Comparison of ENCODE assay signal across 7 mouse cellular contexts in genomic region chr7:97480821-97481339, GRCm38 (mm10). TPM values are rescaled to one million over a fixed set of nuclear protein-coding genes. Genes with fewer than 3 reads are reported as not detected.
DNase-seq lines count a peak whose midpoint lies in the region; ATAC-seq and TF ChIP-seq lines count a peak whose summit lies in the region.

Gene Ints4, plus strand, starts transcription at chr7:97480956.

- no peaks in the 10 kb centered on the region for H3K9me3 ChIP-seq in embryonic facial prominence, embryonic 10.5 days
- H3K9me3 ChIP-seq in intestine, postnatal 0 days (ENCODE audit: control insufficient read depth), result no peaks in the 10 kb centered on the region
- no peaks in the 10 kb centered on the region for H3K9me3 ChIP-seq in midbrain, embryonic 12.5 days

- peak; percentile 99 for ATAC-seq in intestine, postnatal 0 days
- ATAC-seq in midbrain, embryonic 12.5 days (ENCODE audit: low FRiP score, low read depth), result peak; percentile 100

- H3K9ac ChIP-seq in intestine, postnatal 0 days (ENCODE audit: low read depth, low read length), result peak within 1 kb of the TSS; percentile 45; the same call in 1 of the 2 replicates
- peak within 1 kb of the TSS; percentile 66 for H3K9ac ChIP-seq in midbrain, embryonic 12.5 days (replicated peaks)

- peaks cover 13% of the 10 kb centered on the region for H3K36me3 ChIP-seq in embryonic facial prominence, embryonic 10.5 days (replicated peaks)
- H3K36me3 ChIP-seq in intestine, postnatal 0 days (ENCODE audit: control insufficient read depth, insufficient read depth), result peaks cover 11% of the 10 kb centered on the region
- peaks cover 13% of the 10 kb centered on the region for H3K36me3 ChIP-seq in midbrain, embryonic 12.5 days
- H3K36me3 ChIP-seq in small intestine, adult 2 months (ENCODE audit: control insufficient read depth, insufficient read depth, low read length), result peaks cover 9% of the 10 kb centered on the region

- peak within 1 kb of the TSS; percentile 77 for H3K4me3 ChIP-seq in embryonic facial prominence, embryonic 10.5 days
- H3K4me3 ChIP-seq in intestine, postnatal 0 days (ENCODE audit: low read depth, low read length), result peak within 1 kb of the TSS; percentile 63
- H3K4me3 ChIP-seq in midbrain, embryonic 12.5 days, result peak within 1 kb of the TSS; percentile 82
- peak within 1 kb of the TSS; percentile 70 for H3K4me3 ChIP-seq in small intestine, adult 2 months (ENCODE audit: low read depth, low read length)

- H3K27ac ChIP-seq in embryonic facial prominence, embryonic 10.5 days (replicated peaks), result peak within 1 kb of the TSS; percentile 83
- peak within 1 kb of the TSS; percentile 74 for H3K27ac ChIP-seq in intestine, postnatal 0 days (ENCODE audit: low read depth, low read length)
- peak within 1 kb of the TSS; percentile 69 for H3K27ac ChIP-seq in midbrain, embryonic 12.5 days (replicated peaks)
- H3K27ac ChIP-seq in small intestine, adult 2 months (ENCODE audit: insufficient read depth, low read depth, low read length), result peak within 1 kb of the TSS; percentile 27

- TF ChIP-seq CTCF in intestine, postnatal 0 days (IDR thresholded peaks at IDR 0.05; ENCODE audit: low read depth), result peak; percentile 68
- TF ChIP-seq CTCF in small intestine, adult 2 months (IDR thresholded peaks at IDR 0.05; ENCODE audit: extremely low read depth, insufficient read length, insufficient replicate concordance, low read depth, low read length), result peak; percentile 26; the same call in 1 of the 2 replicates

- peaks cover 15% of the 10 kb centered on the region for H3K4me1 ChIP-seq in embryonic facial prominence, embryonic 10.5 days
- no peaks in the 10 kb centered on the region for H3K4me1 ChIP-seq in intestine, postnatal 0 days (replicated peaks; ENCODE audit: control insufficient read depth, insufficient read depth, low read length)
- H3K4me1 ChIP-seq in midbrain, embryonic 12.5 days, result peaks cover 15% of the 10 kb centered on the region
- peaks cover 2% of the 10 kb centered on the region; the same call in 1 of the 2 replicates for H3K4me1 ChIP-seq in small intestine, adult 2 months (ENCODE audit: control insufficient read depth, insufficient read depth, insufficient read length, low read length)

- no peaks in the 10 kb centered on the region for H3K27me3 ChIP-seq in embryonic facial prominence, embryonic 10.5 days (replicated peaks; ENCODE audit: low read depth, poor library complexity, severe bottlenecking)
- no peaks in the 10 kb centered on the region for H3K27me3 ChIP-seq in intestine, postnatal 0 days (replicated peaks; ENCODE audit: control insufficient read depth, insufficient read depth, low read length)
- H3K27me3 ChIP-seq in midbrain, embryonic 12.5 days, result no peaks in the 10 kb centered on the region
- H3K27me3 ChIP-seq in small intestine, adult 2 months (ENCODE audit: control insufficient read depth, insufficient read depth, low read length), result no peaks in the 10 kb centered on the region

- 0% methylated on average over 24 of the region's 24 CpGs for WGBS in embryonic facial prominence, embryonic 10.5 days
- under 1% methylated on average over 24 of the region's 24 CpGs for WGBS in intestine, postnatal 0 days
- under 1% methylated on average over 24 of the region's 24 CpGs for WGBS in midbrain, embryonic 12.5 days
- under 1% methylated on average over 24 of the region's 24 CpGs for WGBS in small intestine, adult 2 months

- peak; percentile 42; the same call in 1 of the 2 replicates for TF ChIP-seq POLR2A in small intestine, adult 2 months (IDR thresholded peaks at IDR 0.05; ENCODE audit: low read depth, low read length)

- peak within 1 kb of the TSS; percentile 73 for H3K4me2 ChIP-seq in intestine, postnatal 0 days (replicated peaks; ENCODE audit: low read depth)
- peak within 1 kb of the TSS; percentile 89 for H3K4me2 ChIP-seq in midbrain, embryonic 12.5 days (replicated peaks)

- DNase-seq in adrenal gland, postnatal 10 days, result peak; percentile 94
- peak; percentile 93 for DNase-seq in embryonic facial prominence, embryonic 10.5 days (ENCODE audit: low spot score)
- DNase-seq in gonadal fat pad, adult 2 months (ENCODE audit: low read depth), result peak; percentile 84
- peak; percentile 91 for DNase-seq in left cerebral cortex, postnatal 4 days

- intact Hi-C loops in left cerebral cortex, postnatal 4 days (cut with DNase I), result no loop called here

RNA-seq across cellular contexts. Expression of gene Ints4, which starts in this region (rescaled TPM):
- 10 to 100 TPM; 47.3 to 56.3 TPM for total RNA-seq in adrenal gland, postnatal 10 days (2021)
- 67.9 and 68.3 TPM in 2 replicates for polyA plus RNA-seq in embryonic facial prominence, embryonic 10.5 days (2016; fragmentation: Nextera tagmentation; extraction: Ambion mirVana)
- 92.0 and 113 TPM in 2 replicates for polyA plus RNA-seq in gonadal fat pad, adult 2 months (2012; rRNA removed)
- polyA plus RNA-seq in intestine, postnatal 0 days (2015; fragmentation: Nextera tagmentation; extraction: Ambion mirVana), result 14.3 and 15.9 TPM in 2 replicates
- total RNA-seq in left cerebral cortex, postnatal 4 days (2021), result 10 to 100 TPM; 31.8 to 34.8 TPM
- 50.1 and 53.3 TPM in 2 replicates for polyA plus RNA-seq in midbrain, embryonic 12.5 days (2016; fragmentation: Nextera tagmentation; extraction: Ambion mirVana)
- polyA plus RNA-seq in small intestine, adult 2 months (2012; rRNA removed), result 27.2 and 42.1 TPM in 2 replicates

Comparison
In these comparisons a context has a peak if more than half of its experiments do, and no peak if none do; other contexts are left out.
1. Peak in every context shown above with its lines: DNase-seq, ATAC-seq, H3K4me3 ChIP-seq and H3K27ac ChIP-seq.
2. H3K27ac ChIP-seq: peak in every context shown above with its lines; median percentile 83 in embryonic facial prominence, embryonic 10.5 days; 74 in intestine, postnatal 0 days; 69 in midbrain, embryonic 12.5 days; 27 in small intestine, adult 2 months.